Mouse (Mus musculus) right cerebral cortex, adult 18-20 months (tissue): Measurements from ENCODE around the gene Polr2b.

Source experiments
- DNase-seq: peaks from one replicate; pipeline ENCODE4 v3.0.0; 2022; ENCODE audit warnings: mixed read lengths

Polr2b gene

GRCm38 (mm10) chr5:77366313-77366712 is 56.4 kb downstream of the Polr2b start:
- DNase-seq, result no peak

- DNase-seq, result no peak
These were observed 57.2 kb downstream of the Polr2b start for GRCm38 (mm10) chr5:77367145-77367544.

- DNase-seq, result no peak
These were observed 57.7 kb downstream of the Polr2b start for GRCm38 (mm10) chr5:77367682-77368081.

GRCm38 (mm10) chr5:77368194-77368593 is 58.2 kb downstream of the Polr2b start:
- DNase-seq, result no peak

- DNase-seq, result no peak
These were observed 59.4 kb downstream of the Polr2b start for GRCm38 (mm10) chr5:77369394-77369793.

GRCm38 (mm10) chr5:77370378-77370892 is 60.5 kb downstream of the Polr2b start:
- DNase-seq, result no peak

GRCm38 (mm10) chr5:77372242-77372641 is 62.3 kb downstream of the Polr2b start:
- no peak for DNase-seq

GRCm38 (mm10) chr5:77372778-77373177 is 62.8 kb downstream of the Polr2b start:
- no peak for DNase-seq

- peak; percentile 20 for DNase-seq
These were observed 65.0 kb downstream of the Polr2b start for GRCm38 (mm10) chr5:77374945-77375344.

- DNase-seq, result no peak
These were observed 65.6 kb downstream of the Polr2b start for GRCm38 (mm10) chr5:77375546-77375945.

- peak; percentile 19 for DNase-seq
These were observed 68.1 kb downstream of the Polr2b start for GRCm38 (mm10) chr5:77378027-77378426.

- DNase-seq, result no peak
These were observed 69.6 kb downstream of the Polr2b start for GRCm38 (mm10) chr5:77379434-77380135.

- no peak for DNase-seq
These were observed 70.5 kb downstream of the Polr2b start for GRCm38 (mm10) chr5:77380321-77380901.

- DNase-seq, result no peak
These were observed 71.3 kb downstream of the Polr2b start for GRCm38 (mm10) chr5:77381283-77381682.

- no peak for DNase-seq
These were observed 71.7 kb downstream of the Polr2b start for GRCm38 (mm10) chr5:77381686-77382085.

GRCm38 (mm10) chr5:77383799-77384554 is 74.0 kb downstream of the Polr2b start:
- DNase-seq, result no peak

- DNase-seq, result no peak
These were observed 74.8 kb downstream of the Polr2b start for GRCm38 (mm10) chr5:77384724-77385123.

- no peak for DNase-seq
These were observed 75.3 kb downstream of the Polr2b start for GRCm38 (mm10) chr5:77385221-77385620.

- no peak for DNase-seq
These were observed 76.1 kb downstream of the Polr2b start for GRCm38 (mm10) chr5:77385900-77386595.

GRCm38 (mm10) chr5:77386596-77387413 is 76.9 kb downstream of the Polr2b start:
- no peak for DNase-seq

- no peak for DNase-seq
These were observed 77.4 kb downstream of the Polr2b start for GRCm38 (mm10) chr5:77387414-77387704.

- no peak for DNase-seq
These were observed 78.4 kb downstream of the Polr2b start for GRCm38 (mm10) chr5:77388359-77388758.
